Mouse (Mus musculus) forebrain, embryonic 12.5 days (tissue): ENCODE measurements at regions not wholly inside any gene's neighbourhood (a gene's known extent, or its start where the extent isn't known, plus 50 kb on each side); places are given as distances from the start of the nearest gene placed in this dataset.

Experiments used
- ATAC-seq: fragments of 200-750 bp; cut with Nextera tagmentation; 2 replicates; pipeline ENCODE4 v1.8.0; 2017; ENCODE audit warnings: moderate TSS enrichment; ENCODE audit not compliant: low FRiP score
- H3K27ac ChIP-seq: fragments of 300-500 bp; sonication (generic); 2 replicates; pipeline ENCODE4 v1.5.1; 2016; ENCODE audit warnings: mild to moderate bottlenecking
- H3K27me3 ChIP-seq: fragments of 300-500 bp; sonication (generic); 2 replicates; pipeline ENCODE4 v1.6.1; 2016; ENCODE audit warnings: mild to moderate bottlenecking
- H3K36me3 ChIP-seq: fragments of 300-500 bp; sonication (generic); replicated peaks from 2 replicates; pipeline ENCODE4 v1.6.1; 2016; ENCODE audit warnings: mild to moderate bottlenecking
- H3K4me1 ChIP-seq: fragments of 300-500 bp; sonication (generic); 2 replicates; pipeline ENCODE4 v1.6.1; 2016
- H3K4me2 ChIP-seq: fragments of 300-500 bp; sonication (generic); 2 replicates; pipeline ENCODE4 v1.6.1; 2016; ENCODE audit warnings: mild to moderate bottlenecking, moderate library complexity
- H3K4me3 ChIP-seq: fragments of 300-500 bp; sonication (generic); replicated peaks from 2 replicates; pipeline ENCODE4 v1.5.1; 2016; ENCODE audit warnings: mild to moderate bottlenecking
- H3K9ac ChIP-seq: fragments of 300-500 bp; sonication (generic); 2 replicates; pipeline ENCODE4 v1.6.1; 2016; ENCODE audit warnings: mild to moderate bottlenecking
- H3K9me3 ChIP-seq: fragments of 300-500 bp; sonication (generic); 2 replicates; pipeline ENCODE4 v1.6.1; 2016
- WGBS: fragments of 180-500 bp; shearing (Covaris S2); methylation state at CpG from one replicate; pipeline ENCODE4 v1.1.7; 2016; 5-methylcytosine and 5-hydroxymethylcytosine counted together

- no peaks in the 10 kb centered on the region for H3K4me1 ChIP-seq
- no peak overlapping the region for H3K27ac ChIP-seq
- H3K36me3 ChIP-seq = no peaks in the 10 kb centered on the region
- H3K9me3 ChIP-seq = no peaks in the 10 kb centered on the region
- no peak for ATAC-seq
- no peak overlapping the region for H3K9ac ChIP-seq
- no peaks in the 10 kb centered on the region for H3K27me3 ChIP-seq
- WGBS = 92% methylated on average over 8 of the region's 8 CpGs
- no peak overlapping the region for H3K4me2 ChIP-seq
- no peak overlapping the region for H3K4me3 ChIP-seq
Observed at GRCm38 (mm10) chr9:120837431-120838150, 91.4 kb upstream of the Ctnnb1 start.

- Histone ChIP-seq H3K27me3 (no peaks in the 10 kb centered on the region), H3K36me3 (no peaks in the 10 kb centered on the region), H3K4me2 (no peak overlapping the region), H3K4me3 (no peak overlapping the region), H3K4me1 (no peaks in the 10 kb centered on the region), H3K9me3 (no peaks in the 10 kb centered on the region), H3K27ac (no peak overlapping the region), H3K9ac (no peak overlapping the region)
- WGBS = 82% methylated on average over 8 of the region's 8 CpGs
- no peak for ATAC-seq
Observed at GRCm38 (mm10) chr9:120843753-120844152, 85.3 kb upstream of the Ctnnb1 start.

GRCm38 (mm10) chr9:120845538-120845937 is 83.5 kb upstream of the Ctnnb1 start:
- no peak for ATAC-seq
- no peaks in the 10 kb centered on the region for H3K9me3 ChIP-seq
- 84% methylated on average over 10 of the region's 10 CpGs for WGBS

GRCm38 (mm10) chr9:120847649-120848048 is 81.4 kb upstream of the Ctnnb1 start:
- Histone ChIP-seq H3K27me3 (no peaks in the 10 kb centered on the region), H3K9ac (no peak overlapping the region), H3K36me3 (no peaks in the 10 kb centered on the region), H3K4me1 (no peaks in the 10 kb centered on the region), H3K9me3 (no peaks in the 10 kb centered on the region), H3K4me2 (no peak overlapping the region), H3K4me3 (no peak overlapping the region), H3K27ac (no peak overlapping the region)
- no peak for ATAC-seq
- WGBS = 93% methylated on average over 5 of the region's 5 CpGs

More at GRCm38 (mm10) chr9:120845538-120845937, 83.5 kb upstream of the Ctnnb1 start:
- Histone ChIP-seq H3K9ac (no peak overlapping the region), H3K27ac (no peak overlapping the region), H3K4me3 (no peak overlapping the region), H3K27me3 (no peaks in the 10 kb centered on the region), H3K4me1 (no peaks in the 10 kb centered on the region), H3K36me3 (no peaks in the 10 kb centered on the region), H3K4me2 (no peak overlapping the region)

DNA sequence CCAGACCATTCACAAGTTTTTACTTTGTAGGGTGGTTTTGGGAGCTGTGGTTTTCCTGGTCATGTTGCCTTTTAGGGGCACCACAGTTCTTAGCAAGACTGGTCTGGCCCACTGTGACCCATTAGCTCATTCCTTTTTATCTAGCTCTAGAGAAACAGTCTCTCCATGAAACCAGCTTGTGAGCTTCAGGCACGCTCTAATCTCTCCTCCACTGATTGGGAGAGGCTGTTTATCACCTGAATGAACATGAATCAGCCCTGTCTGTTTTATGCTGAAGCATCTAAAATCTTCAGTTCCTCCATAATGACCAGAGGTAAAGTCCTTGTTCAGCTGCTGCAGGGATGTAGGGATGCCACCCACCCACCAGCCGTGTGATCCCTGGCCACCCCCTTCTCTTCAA is 80.1 kb upstream of the Ctnnb1 start:
- Histone ChIP-seq H3K4me3 (no peak overlapping the region), H3K27me3 (no peaks in the 10 kb centered on the region), H3K9ac (no peak overlapping the region), H3K4me1 (no peaks in the 10 kb centered on the region), H3K4me2 (no peak overlapping the region), H3K9me3 (no peaks in the 10 kb centered on the region), H3K27ac (no peak overlapping the region), H3K36me3 (no peaks in the 10 kb centered on the region)
- ATAC-seq = no peak
- 48% methylated on average over 2 of the region's 2 CpGs for WGBS

DNA sequence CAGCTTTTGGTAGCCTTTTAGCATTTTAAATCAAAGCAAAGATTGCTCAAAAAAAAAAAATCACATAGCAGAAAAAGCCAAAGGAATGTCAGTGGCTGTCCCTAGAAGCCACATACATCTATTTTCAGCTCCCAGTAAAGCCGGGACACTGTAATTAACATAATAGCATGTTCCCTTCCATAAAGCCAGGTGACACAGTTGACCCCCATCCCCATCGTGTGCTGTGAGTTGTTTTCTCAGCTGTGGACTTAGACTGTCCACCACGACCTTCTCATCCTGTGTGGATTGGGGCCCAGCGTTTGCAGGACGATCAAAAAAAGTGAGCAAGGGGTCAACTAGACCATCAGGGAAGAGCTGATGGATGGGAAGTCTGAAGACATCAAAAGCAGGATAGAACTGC is 78.9 kb upstream of the Ctnnb1 start:
- Histone ChIP-seq H3K4me2 (no peak overlapping the region), H3K27me3 (no peaks in the 10 kb centered on the region), H3K27ac (no peak overlapping the region), H3K4me3 (no peak overlapping the region), H3K36me3 (no peaks in the 10 kb centered on the region), H3K9me3 (no peaks in the 10 kb centered on the region), H3K4me1 (0 out of 2 replicates have a peak, but pooled peaks cover 4% of the 10 kb centered on the region), H3K9ac (no peak overlapping the region)
- 84% methylated on average over 5 of the region's 5 CpGs for WGBS
- no peak for ATAC-seq

DNA sequence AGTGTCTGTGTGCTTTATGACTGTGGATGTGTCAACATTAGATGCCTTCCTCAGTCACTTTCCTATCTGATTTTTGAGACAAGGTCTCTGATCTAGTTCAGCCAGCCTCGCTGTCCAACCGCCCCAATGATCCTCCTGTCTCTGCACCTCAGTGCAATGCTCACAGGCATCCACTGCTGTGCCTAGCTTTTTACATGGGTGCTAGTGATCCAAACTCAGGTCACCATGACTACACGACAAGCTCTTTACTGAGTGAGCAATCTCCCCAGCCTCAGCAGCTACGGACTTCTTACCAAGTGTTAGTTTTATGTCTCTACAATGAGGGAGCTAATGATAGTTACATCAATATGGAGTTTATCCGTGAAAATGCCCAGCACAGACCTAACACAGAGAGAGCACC is 77.1 kb upstream of the Ctnnb1 start:
- ATAC-seq = no peak
- no peak overlapping the region for H3K9ac ChIP-seq
- 96% methylated on average over 5 of the region's 5 CpGs for WGBS
- no peak overlapping the region for H3K4me2 ChIP-seq
- H3K4me3 ChIP-seq = no peak overlapping the region
- peaks cover 9% of the 10 kb centered on the region; the same call in 1 of the 2 replicates for H3K4me1 ChIP-seq
- H3K36me3 ChIP-seq = no peaks in the 10 kb centered on the region
- no peak overlapping the region for H3K27ac ChIP-seq
- H3K9me3 ChIP-seq = no peaks in the 10 kb centered on the region
- H3K27me3 ChIP-seq = no peaks in the 10 kb centered on the region

GRCm38 (mm10) chr9:120852572-120852971 is 76.4 kb upstream of the Ctnnb1 start:
- WGBS = 76% methylated on average over 6 of the region's 6 CpGs
- peaks cover 9% of the 10 kb centered on the region; the same call in 1 of the 2 replicates for H3K4me1 ChIP-seq
- no peak overlapping the region for H3K9ac ChIP-seq
- H3K27ac ChIP-seq = no peak overlapping the region
- no peak overlapping the region for H3K4me3 ChIP-seq
- no peaks in the 10 kb centered on the region for H3K36me3 ChIP-seq
- no peak for ATAC-seq
- H3K4me2 ChIP-seq = no peak overlapping the region
- no peaks in the 10 kb centered on the region for H3K27me3 ChIP-seq
- no peaks in the 10 kb centered on the region for H3K9me3 ChIP-seq

DNA sequence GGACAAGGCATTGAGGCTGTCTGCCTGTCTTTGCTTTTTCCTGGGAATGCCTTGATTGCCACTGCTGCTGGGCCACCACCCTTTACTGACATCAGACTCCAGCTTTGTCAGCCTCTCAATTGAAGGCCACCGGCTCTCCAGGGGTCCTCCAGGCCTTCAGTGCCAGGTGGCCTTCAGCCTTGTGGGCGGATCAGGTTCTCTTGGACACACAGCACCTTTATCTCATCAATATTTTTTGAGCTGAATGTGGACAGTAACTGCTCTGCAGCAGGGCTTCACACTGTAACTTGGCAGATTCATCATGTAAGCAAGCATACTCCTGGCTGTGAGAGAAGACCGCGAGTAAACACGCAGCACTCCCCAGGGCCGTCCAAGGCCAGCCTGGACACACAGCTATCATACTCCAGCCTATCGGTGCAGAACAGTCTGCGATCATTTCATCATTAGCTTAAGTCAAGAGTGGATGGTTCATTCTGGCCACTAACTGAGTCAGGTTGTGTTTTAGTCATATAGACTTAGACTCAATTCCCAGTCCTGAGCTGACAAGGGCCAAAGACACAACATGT is 75.9 kb upstream of the Ctnnb1 start:
- Histone ChIP-seq H3K9ac (no peak overlapping the region), H3K4me2 (no peak overlapping the region), H3K4me1 (peaks cover 9% of the 10 kb centered on the region; the same call in 1 of the 2 replicates), H3K27me3 (no peaks in the 10 kb centered on the region), H3K9me3 (no peaks in the 10 kb centered on the region), H3K36me3 (no peaks in the 10 kb centered on the region), H3K4me3 (no peak overlapping the region), H3K27ac (no peak overlapping the region)
- no peak for ATAC-seq
- WGBS = 94% methylated on average over 8 of the region's 8 CpGs

DNA sequence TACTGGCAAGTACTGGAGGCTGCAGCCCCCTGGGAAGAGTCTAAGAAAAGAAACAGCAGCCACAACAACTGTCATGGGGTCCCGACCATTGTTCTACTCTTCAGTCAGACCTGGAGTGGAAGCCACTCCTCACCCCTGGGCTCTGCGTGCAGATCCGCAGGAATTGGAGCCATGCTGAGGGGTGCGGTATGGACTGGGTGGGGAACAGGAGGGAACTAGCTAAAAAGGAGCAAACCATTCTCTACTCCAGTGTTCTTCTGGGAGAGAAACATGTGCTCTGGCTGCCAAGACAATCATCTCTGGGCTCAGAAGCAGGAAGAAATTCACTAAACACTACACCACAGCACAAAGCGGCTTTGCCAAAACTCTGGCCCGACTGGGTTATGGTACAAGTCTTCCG is 74.7 kb upstream of the Ctnnb1 start:
- Histone ChIP-seq H3K9ac (no peak overlapping the region), H3K4me1 (peaks cover 9% of the 10 kb centered on the region; the same call in 1 of the 2 replicates), H3K27ac (no peak overlapping the region), H3K4me2 (no peak overlapping the region), H3K27me3 (no peaks in the 10 kb centered on the region), H3K36me3 (no peaks in the 10 kb centered on the region), H3K9me3 (no peaks in the 10 kb centered on the region), H3K4me3 (no peak overlapping the region)
- no peak for ATAC-seq
- 58% methylated on average over 7 of the region's 7 CpGs for WGBS

- 52% methylated on average over 3 of the region's 3 CpGs for WGBS
Observed at GRCm38 (mm10) chr9:120855293-120856050, 73.5 kb upstream of the Ctnnb1 start.

DNA sequence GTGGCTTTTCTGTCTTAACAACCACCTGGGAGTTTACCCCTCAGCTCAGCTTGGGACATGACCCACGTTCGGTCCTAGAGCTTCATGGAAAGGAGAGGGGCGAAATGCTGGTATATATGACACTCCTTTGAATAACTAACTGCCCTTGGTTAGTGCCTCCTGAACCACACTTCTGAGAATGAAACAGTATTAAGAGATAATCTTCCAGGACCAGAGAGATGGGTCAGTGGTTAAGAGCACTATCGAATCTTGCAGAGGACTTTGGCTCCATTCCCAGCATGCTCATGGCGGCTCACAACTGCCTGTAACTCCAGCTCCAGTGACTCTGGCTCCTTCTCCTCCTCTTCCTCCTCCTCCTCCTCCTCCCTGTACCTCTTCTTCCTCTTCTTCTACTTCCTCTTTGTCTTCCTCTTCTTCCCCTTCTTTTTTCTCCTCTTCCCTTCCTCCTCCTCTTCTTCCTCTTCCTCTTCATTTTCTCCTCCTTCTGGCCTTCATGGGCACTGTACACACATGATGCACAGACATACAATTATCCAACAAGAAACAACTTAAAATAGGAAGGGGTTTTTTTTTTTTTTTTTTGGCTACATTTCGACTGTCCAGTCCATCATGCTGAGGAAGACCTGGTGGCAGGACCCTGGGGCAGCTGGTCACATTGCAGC is 71.0 kb upstream of the Ctnnb1 start:
- no peak overlapping the region for H3K9ac ChIP-seq
- H3K4me2 ChIP-seq = no peak overlapping the region
- H3K27me3 ChIP-seq = no peaks in the 10 kb centered on the region
- H3K9me3 ChIP-seq = no peaks in the 10 kb centered on the region
- H3K4me3 ChIP-seq = no peak overlapping the region
- H3K36me3 ChIP-seq = no peaks in the 10 kb centered on the region
- no peak for ATAC-seq
- peaks cover 28% of the 10 kb centered on the region for H3K4me1 ChIP-seq
- 90% methylated on average over 6 of the region's 6 CpGs for WGBS
- H3K27ac ChIP-seq = no peak overlapping the region

More at GRCm38 (mm10) chr9:120855293-120856050, 73.5 kb upstream of the Ctnnb1 start:
- no peaks in the 10 kb centered on the region for H3K27me3 ChIP-seq
- H3K27ac ChIP-seq = peak overlapping the region; percentile 31
- peaks cover 11% of the 10 kb centered on the region for H3K4me1 ChIP-seq
- no peaks in the 10 kb centered on the region for H3K9me3 ChIP-seq
- ATAC-seq = peak; percentile 68; the same call in 1 of the 2 replicates
- H3K36me3 ChIP-seq = no peaks in the 10 kb centered on the region
- no peak overlapping the region for H3K4me2 ChIP-seq
- no peak overlapping the region for H3K4me3 ChIP-seq
- no peak overlapping the region for H3K9ac ChIP-seq
